Mouse (Mus musculus) liver, postnatal 0 days (tissue): ENCODE results near the gene Ptgds.

Experiments
- CTCF ChIP-seq: sonication (generic); IDR thresholded peaks from 2 replicates; pipeline ENCODE4 v1.5.1; 2016; ENCODE audit warnings: antibody characterized with exemption, low read depth
- EP300 ChIP-seq: IDR thresholded peaks from 2 replicates; pipeline ENCODE4 v1.6.1; 2016; ENCODE audit warnings: antibody characterized with exemption, low read depth, mild to moderate bottlenecking

- TF ChIP-seq CTCF = no peak
- no peak for TF ChIP-seq EP300
Measured at GRCm38 (mm10) chr2:25422587-25423410, 47.0 kb downstream of the Ptgds start, which contains the start of gene Fut7.
